Mouse (Mus musculus) forebrain, embryonic 10.5 days (tissue): Measurements from ENCODE around the gene Pip4k2b. TPM values are rescaled to one million over a fixed set of nuclear protein-coding genes. Genes with fewer than 3 reads are reported as not detected.

Experiments
- microRNA-seq: library from miRNA; unstranded; fragments of <30 nt; microRNA quantifications from one replicate; pipeline ENCODE4, GENCODE M21; 2017
- polyA plus RNA-seq: library from polyadenylated mRNA; unstranded; fragments of >200 nt; fragmentation: Nextera tagmentation; extraction: Ambion mirVana; gene quantifications from 2 replicates; pipeline ENCODE4 v1.2.1, GENCODE M21; 2016

Pip4k2b gene
- polyA plus RNA-seq, 1 experiment from 2014 or later, result 2.1 TPM

Small RNA genes within 50 kb of the gene (microRNA-seq; reads per million reads assigned to microRNA genes)
- 0.90 reads per million for gene Mir6927
- gene Mir8102, result not detected

Other genes starting within 250 kb of the Pip4k2b start
- 0.30 and 0.41 TPM in 2 replicates for gene 4933428G20Rik, start 244.4 kb downstream of the Pip4k2b start, polyA plus RNA-seq
- 0.91 and 1.1 TPM in 2 replicates for gene Srcin1, start 168.5 kb downstream of the Pip4k2b start, polyA plus RNA-seq
- 11.4 and 11.6 TPM in 2 replicates for gene Epop, start 115.0 kb downstream of the Pip4k2b start, polyA plus RNA-seq
- gene Mllt6, start 81.3 kb downstream of the Pip4k2b start, polyA plus RNA-seq, result 1.5 and 2.5 TPM in 2 replicates
- 17.0 and 21.7 TPM in 2 replicates for gene Cisd3, start 58.9 kb downstream of the Pip4k2b start, polyA plus RNA-seq
- gene Pcgf2, start 44.2 kb downstream of the Pip4k2b start, polyA plus RNA-seq, result 18.4 and 20.9 TPM in 2 replicates
- 627 and 634 TPM in 2 replicates for gene Psmb3, start 41.3 kb downstream of the Pip4k2b start, polyA plus RNA-seq
- gene Cwc25, start 21.9 kb upstream of the Pip4k2b start, polyA plus RNA-seq, result 20.3 and 22.0 TPM in 2 replicates
- 0.73 TPM in 1 of 2 replicates, not detected in the other for gene 1700001P01Rik, start 31.2 kb upstream of the Pip4k2b start, polyA plus RNA-seq
- gene Rpl23, start 37.7 kb upstream of the Pip4k2b start, polyA plus RNA-seq, result 449 and 492 TPM in 2 replicates
- 85.5 and 87.3 TPM in 2 replicates for gene Lasp1, start 54.3 kb upstream of the Pip4k2b start, polyA plus RNA-seq
- 13.3 and 15.9 TPM in 2 replicates for gene B230217C12Rik, start 96.1 kb upstream of the Pip4k2b start, polyA plus RNA-seq
- gene Fbxo47, start 139.4 kb upstream of the Pip4k2b start, polyA plus RNA-seq, result 0.64 and 0.91 TPM in 2 replicates
- 0.11 and 0.16 TPM in 2 replicates for gene Plxdc1, start 241.7 kb upstream of the Pip4k2b start, polyA plus RNA-seq